Mouse (Mus musculus) testis, adult 2 months (tissue): ENCODE data around the gene Fbxl3.

Source experiments
- CTCF ChIP-seq: fragments of 200-500 bp; IDR thresholded peaks from 2 replicates; pipeline ENCODE4 v1.5.1; 2012; ENCODE audit warnings: low read depth, mild to moderate bottlenecking, inconsistent platforms, low read length, moderate library complexity; ENCODE audit not compliant: control insufficient read depth, insufficient read depth, insufficient replicate concordance
- POLR2A ChIP-seq: fragments of 200-500 bp; IDR thresholded peaks from 2 replicates; pipeline ENCODE4 v1.6.1; 2012; ENCODE audit warnings: low read depth, mild to moderate bottlenecking, inconsistent platforms, low read length, moderate library complexity; ENCODE audit not compliant: control insufficient read depth

GRCm38 (mm10) chr14:103098213-103098586 lies 1.2 kb downstream of the Fbxl3 start:
- TF ChIP-seq POLR2A: no peak
- TF ChIP-seq CTCF: no peak
